Mouse (Mus musculus): ENCODE measurements around the gene Macf1. TPM values are rescaled to one million over a fixed set of nuclear protein-coding genes. Genes with fewer than 3 reads are reported as not detected.
A peak's percentile ranks its signal among the peaks of the same experiment; 100 is the strongest.

The Macf1 gene
- total RNA-seq (2021): 193 and 200 TPM in 2 replicates
- long read RNA-seq, experiment 1, partial matches to known transcripts: 8 of 14 reads
- long read RNA-seq, experiment 1, other reads (novel, unspliced or antisense): 6 of 14 reads
- long read RNA-seq, experiment 2, partial matches to known transcripts: 1 of 18 reads
- long read RNA-seq, experiment 2, other reads (novel, unspliced or antisense): 17 of 18 reads

- no peak for DNase-seq
Observed at GRCm38 (mm10) chr4:123684260-123684659, at the start of gene Macf1. Gene Macf1, minus strand, starts transcription at chr4:123684360.

- no peak for DNase-seq
Observed at GRCm38 (mm10) chr4:123733532-123733931, 49.4 kb upstream of the Macf1 start.

GRCm38 (mm10) chr4:123732921-123733320 lies 48.8 kb upstream of the Macf1 start:
- no peak for DNase-seq

- no peak for DNase-seq
Observed at GRCm38 (mm10) chr4:123732163-123732910, 48.2 kb upstream of the Macf1 start.

- DNase-seq: no peak
Observed at GRCm38 (mm10) chr4:123721761-123722160, 37.6 kb upstream of the Macf1 start.

GRCm38 (mm10) chr4:123718434-123718780 lies 34.2 kb upstream of the Macf1 start:
- no peak for DNase-seq

- DNase-seq: peak; percentile 97
Observed at GRCm38 (mm10) chr4:123717574-123718433, 33.6 kb upstream of the Macf1 start, which contains the start of gene Ndufs5. Gene Ndufs5, minus strand, starts transcription at chr4:123718202.

GRCm38 (mm10) chr4:123712431-123712830 lies 28.3 kb upstream of the Macf1 start:
- DNase-seq: peak; percentile 41

GRCm38 (mm10) chr4:123707340-123707739 lies 23.2 kb upstream of the Macf1 start:
- DNase-seq: no peak

- no peak for DNase-seq
Observed at GRCm38 (mm10) chr4:123705340-123705739, 21.2 kb upstream of the Macf1 start.

GRCm38 (mm10) chr4:123693384-123693783 lies 9.2 kb upstream of the Macf1 start:
- no peak for DNase-seq

GRCm38 (mm10) chr4:123692071-123692470 lies 7.9 kb upstream of the Macf1 start:
- DNase-seq: no peak

GRCm38 (mm10) chr4:123690311-123690710 lies 6.2 kb upstream of the Macf1 start:
- DNase-seq: peak; percentile 81

- peak; percentile 82 for DNase-seq
Observed at GRCm38 (mm10) chr4:123687025-123687781, 3.0 kb upstream of the Macf1 start.

GRCm38 (mm10) chr4:123686368-123687024 lies 2.3 kb upstream of the Macf1 start:
- DNase-seq: peak; percentile 62

GRCm38 (mm10) chr4:123685506-123686242 lies 1.5 kb upstream of the Macf1 start:
- DNase-seq: no peak

GRCm38 (mm10) chr4:123685046-123685445 lies 886 bp upstream of the Macf1 start:
- no peak for DNase-seq

- DNase-seq: no peak
Observed at GRCm38 (mm10) chr4:123682291-123682690, 1.9 kb downstream of the Macf1 start.

GRCm38 (mm10) chr4:123680962-123681361 lies 3.2 kb downstream of the Macf1 start:
- no peak for DNase-seq

- peak; percentile 55 for DNase-seq
Observed at GRCm38 (mm10) chr4:123677060-123677804, 6.9 kb downstream of the Macf1 start.
